Mouse (Mus musculus) cerebellum, adult 9-10 months (tissue): ENCODE measurements at regions not wholly inside any gene's neighbourhood (a gene's known extent, or its start where the extent isn't known, plus 50 kb on each side); places are given as distances from the start of the nearest gene placed in this dataset.
A peak's percentile ranks its signal among the peaks of the same experiment; 100 is the strongest.

Experiments
- DNase-seq: peaks from one replicate; pipeline ENCODE4 v3.0.0; 2022

GRCm38 (mm10) chr4:70844742-70845141, 309.9 kb upstream of the Megf9 start:
- no peak for DNase-seq

GRCm38 (mm10) chr4:70810956-70811316, 276.1 kb upstream of the Megf9 start:
- no peak for DNase-seq

- DNase-seq, result peak; percentile 64
Measured at GRCm38 (mm10) chr4:70810311-70810955, 275.6 kb upstream of the Megf9 start.

GRCm38 (mm10) chr4:70804925-70805342, 270.1 kb upstream of the Megf9 start:
- DNase-seq, result peak; percentile 13

- DNase-seq, result no peak
Measured at GRCm38 (mm10) chr4:70798483-70798882, 263.7 kb upstream of the Megf9 start.

- DNase-seq, result no peak
Measured at GRCm38 (mm10) chr4:70797935-70798334, 263.1 kb upstream of the Megf9 start.

- no peak for DNase-seq
Measured at GRCm38 (mm10) chr4:70783487-70783886, 248.7 kb upstream of the Megf9 start.

GRCm38 (mm10) chr4:70781591-70781990, 246.8 kb upstream of the Megf9 start:
- no peak for DNase-seq

- no peak for DNase-seq
Measured at GRCm38 (mm10) chr4:70776273-70776672, 241.5 kb upstream of the Megf9 start.

GRCm38 (mm10) chr4:70743425-70743824, 208.6 kb upstream of the Megf9 start:
- DNase-seq, result no peak

GRCm38 (mm10) chr4:70742002-70742401, 207.2 kb upstream of the Megf9 start:
- no peak for DNase-seq

GRCm38 (mm10) chr4:70741121-70741520, 206.3 kb upstream of the Megf9 start:
- DNase-seq, result no peak

- DNase-seq, result no peak
Measured at GRCm38 (mm10) chr4:70709126-70709689, 174.4 kb upstream of the Megf9 start.

- DNase-seq, result no peak
Measured at GRCm38 (mm10) chr4:70705128-70705752, 170.4 kb upstream of the Megf9 start.

GRCm38 (mm10) chr4:70700894-70701293, 166.1 kb upstream of the Megf9 start:
- no peak for DNase-seq

GRCm38 (mm10) chr4:70664181-70664580, 129.4 kb upstream of the Megf9 start:
- DNase-seq, result no peak

- DNase-seq, result peak; percentile 23
Measured at GRCm38 (mm10) chr4:70621431-70621837, 86.6 kb upstream of the Megf9 start.

GRCm38 (mm10) chr4:70619636-70620287, 85.0 kb upstream of the Megf9 start:
- DNase-seq, result no peak

- no peak for DNase-seq
Measured at GRCm38 (mm10) chr4:70615794-70616193, 81.0 kb upstream of the Megf9 start.

- DNase-seq, result no peak
Measured at GRCm38 (mm10) chr4:70614411-70614810, 79.6 kb upstream of the Megf9 start.

GRCm38 (mm10) chr4:70603209-70603852, 68.5 kb upstream of the Megf9 start:
- peak; percentile 14 for DNase-seq

GRCm38 (mm10) chr4:70601301-70601700, 66.5 kb upstream of the Megf9 start:
- DNase-seq, result peak; percentile 42
